Mouse (Mus musculus) embryonic fibroblast, embryonic 13.5 days (primary cell): ENCODE data around the gene Rpl19.

Source experiments
- CTCF ChIP-seq: IDR thresholded peaks from 2 replicates; pipeline ENCODE4 v1.5.1; 2011; ENCODE audit warnings: mild to moderate bottlenecking, control low read depth, low read length, moderate library complexity, borderline replicate concordance; ENCODE audit not compliant: insufficient read depth
- POLR2A ChIP-seq: IDR thresholded peaks from 2 replicates; pipeline ENCODE4 v1.6.1; 2011; ENCODE audit warnings: low read depth, mild to moderate bottlenecking, control low read depth, low read length, moderate library complexity

DNA sequence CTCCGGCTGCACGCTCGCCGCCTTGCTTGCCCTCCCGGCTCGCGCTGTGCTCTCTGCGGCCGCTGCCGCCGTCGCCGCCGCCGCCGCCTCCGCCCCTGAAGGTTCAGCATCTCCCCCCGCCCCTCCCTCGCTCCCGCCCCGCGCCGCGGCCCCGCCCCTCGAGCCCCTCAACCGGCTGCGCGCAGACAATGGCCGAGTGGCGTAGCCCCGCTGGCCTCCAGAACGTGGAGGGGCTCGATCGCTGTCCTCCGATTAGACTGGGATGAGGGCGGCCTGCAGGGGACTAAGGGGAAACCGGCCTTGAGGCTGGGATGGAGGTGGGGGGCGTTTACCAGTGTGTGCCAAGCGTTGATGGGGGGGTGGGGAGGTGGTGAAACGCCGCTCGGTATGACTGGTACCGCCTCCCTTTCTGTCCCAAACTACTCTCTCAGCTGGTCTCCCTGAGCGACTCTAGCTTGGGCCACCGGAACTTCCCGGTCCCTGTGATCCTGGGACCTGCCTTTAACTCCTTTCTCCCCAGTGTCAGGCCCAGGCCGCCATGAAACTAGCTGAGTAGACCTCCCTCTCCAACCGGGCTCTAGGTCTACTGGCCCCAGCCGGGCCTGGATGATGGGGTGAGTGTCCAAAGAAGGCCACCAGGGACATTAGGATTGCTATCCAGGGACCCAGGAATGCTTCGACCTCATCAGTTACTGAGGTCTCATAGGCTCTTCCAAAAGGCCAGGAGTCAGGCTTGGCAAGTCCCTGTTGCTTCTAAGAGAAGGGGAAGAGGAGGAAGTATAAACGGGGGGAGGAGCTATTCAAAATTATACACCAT lies 3.7 kb upstream of the Rpl19 start, which contains the start of gene Cacnb1:
- TF ChIP-seq CTCF (no peak), POLR2A (peak; percentile 74)
